Mouse (Mus musculus) gastrocnemius, adult 8-10 months (tissue): ENCODE results near the gene Mctp1. TPM values are rescaled to one million over a fixed set of nuclear protein-coding genes. Genes with fewer than 3 reads are reported as not detected.
"Not testable (repeated sequence)": the region's sequence is repeated elsewhere in the genome, so short reads cannot be mapped to it uniquely, and the experiment has no call there.

ENCODE experiments used
- DNase-seq, 2 experiments: peaks; one replicate each; pipeline ENCODE4 v3.0.0; 2022; ENCODE audit warnings: low spot score in 2 of 2
- total RNA-seq, 4 experiments: library from RNA; stranded (reverse); gene quantifications; 2 replicates each; pipeline ENCODE4 v1.2.4; 2022

The Mctp1 gene
- total RNA-seq, 4 experiments from 2014 or later: 0.53 to 1.1 (median 0.72) TPM

- no peak for DNase-seq
Observed at GRCm38 (mm10) chr13:76481601-76482000, 97.3 kb downstream of the Mctp1 start.

GRCm38 (mm10) chr13:76482998-76483397 is 98.7 kb downstream of the Mctp1 start:
- DNase-seq: no peak

- DNase-seq: no peak
Observed at GRCm38 (mm10) chr13:76484086-76484709, 99.9 kb downstream of the Mctp1 start.

GRCm38 (mm10) chr13:76515896-76516295 is 131.6 kb downstream of the Mctp1 start:
- no peak for DNase-seq

- no peak for DNase-seq
Observed at GRCm38 (mm10) chr13:76523170-76523569, 138.8 kb downstream of the Mctp1 start.

GRCm38 (mm10) chr13:76527326-76527725 is 143.0 kb downstream of the Mctp1 start:
- DNase-seq: no peak

GRCm38 (mm10) chr13:76527751-76528150 is 143.4 kb downstream of the Mctp1 start:
- no peak for DNase-seq

- DNase-seq: no peak
Observed at GRCm38 (mm10) chr13:76529915-76530314, 145.6 kb downstream of the Mctp1 start.

GRCm38 (mm10) chr13:76530867-76531504 is 146.7 kb downstream of the Mctp1 start:
- DNase-seq: no peak

GRCm38 (mm10) chr13:76547854-76548253 is 163.5 kb downstream of the Mctp1 start:
- DNase-seq: no peak

GRCm38 (mm10) chr13:76560918-76561317 is 176.6 kb downstream of the Mctp1 start:
- no peak for DNase-seq

- DNase-seq: no peak
Observed at GRCm38 (mm10) chr13:76561594-76561993, 177.3 kb downstream of the Mctp1 start.

GRCm38 (mm10) chr13:76564061-76564460 is 179.7 kb downstream of the Mctp1 start:
- no peak for DNase-seq

- DNase-seq: no peak
Observed at GRCm38 (mm10) chr13:76566024-76566423, 181.7 kb downstream of the Mctp1 start.

- DNase-seq: no peak
Observed at GRCm38 (mm10) chr13:76567448-76567847, 183.1 kb downstream of the Mctp1 start.

GRCm38 (mm10) chr13:76568569-76569211 is 184.4 kb downstream of the Mctp1 start:
- no peak for DNase-seq

- DNase-seq: peak; percentile 2 to 4
Observed at GRCm38 (mm10) chr13:76579414-76579813, 195.1 kb downstream of the Mctp1 start.

GRCm38 (mm10) chr13:76585447-76585846 is 201.1 kb downstream of the Mctp1 start:
- DNase-seq: no peak

- DNase-seq: not testable (repeated sequence)
Observed at GRCm38 (mm10) chr13:76590709-76591108, 206.4 kb downstream of the Mctp1 start.

- no peak for DNase-seq
Observed at GRCm38 (mm10) chr13:76591189-76591588, 206.9 kb downstream of the Mctp1 start.

- no peak for DNase-seq
Observed at GRCm38 (mm10) chr13:76591692-76592091, 207.4 kb downstream of the Mctp1 start.

- no peak for DNase-seq
Observed at GRCm38 (mm10) chr13:76592908-76593307, 208.6 kb downstream of the Mctp1 start.

GRCm38 (mm10) chr13:76597005-76597404 is 212.7 kb downstream of the Mctp1 start:
- no peak for DNase-seq
